Mouse (Mus musculus) hindbrain, embryonic 11.5 days (tissue): ENCODE measurements at regions not wholly inside any gene's neighbourhood (a gene's known extent, or its start where the extent isn't known, plus 50 kb on each side); places are given as distances from the start of the nearest gene placed in this dataset.

Experiments
- ATAC-seq: fragments of 200-750 bp; cut with Nextera tagmentation; 2 replicates; pipeline ENCODE4 v1.8.0; 2017; ENCODE audit warnings: mild to moderate bottlenecking, moderate TSS enrichment, moderate library complexity; ENCODE audit not compliant: low FRiP score
- DNase-seq: peaks from one replicate; pipeline ENCODE4 v3.0.0-alpha.2; 2015; ENCODE audit warnings: low spot score
- H3K27ac ChIP-seq: fragments of 300-500 bp; sonication (generic); 2 replicates; pipeline ENCODE4 v1.5.1; 2014; ENCODE audit warnings: mild to moderate bottlenecking, low read depth, low read length
- H3K27me3 ChIP-seq: fragments of 300-500 bp; sonication (generic); 2 replicates; pipeline ENCODE4 v1.6.1; 2014; ENCODE audit warnings: mild to moderate bottlenecking, low read length, moderate library complexity, mixed read lengths; ENCODE audit not compliant: control insufficient read depth, insufficient read depth
- H3K36me3 ChIP-seq: fragments of 300-500 bp; sonication (generic); 2 replicates; pipeline ENCODE4 v1.6.1; 2014; ENCODE audit warnings: mild to moderate bottlenecking, low read length, moderate library complexity, mixed read lengths; ENCODE audit not compliant: control insufficient read depth, insufficient read depth
- H3K4me1 ChIP-seq: fragments of 300-500 bp; sonication (generic); replicated peaks from 2 replicates; pipeline ENCODE4 v1.6.1; 2014; ENCODE audit warnings: low read length, mixed read lengths; ENCODE audit not compliant: control insufficient read depth, insufficient read depth
- H3K4me2 ChIP-seq: fragments of 300-500 bp; sonication (generic); replicated peaks from 2 replicates; pipeline ENCODE4 v1.6.1; 2014; ENCODE audit warnings: mild to moderate bottlenecking, low read depth, low read length
- H3K4me3 ChIP-seq: fragments of 300-500 bp; sonication (generic); 2 replicates; pipeline ENCODE4 v1.5.1; 2014; ENCODE audit warnings: low read depth, low read length
- H3K9ac ChIP-seq: fragments of 300-500 bp; sonication (generic); 2 replicates; pipeline ENCODE4 v1.6.1; 2014; ENCODE audit warnings: low read depth, low read length
- H3K9me3 ChIP-seq: fragments of 300-500 bp; sonication (generic); 2 replicates; pipeline ENCODE4 v1.6.1; 2016; ENCODE audit warnings: low read length; ENCODE audit not compliant: control insufficient read depth
- WGBS: fragments of 180-500 bp; shearing (Covaris S2); extraction: QIAGEN DNeasy Blood & Tissue Kit; methylation state at CpG from one replicate; pipeline ENCODE4 v1.1.7; 2014; 5-methylcytosine and 5-hydroxymethylcytosine counted together

DNA sequence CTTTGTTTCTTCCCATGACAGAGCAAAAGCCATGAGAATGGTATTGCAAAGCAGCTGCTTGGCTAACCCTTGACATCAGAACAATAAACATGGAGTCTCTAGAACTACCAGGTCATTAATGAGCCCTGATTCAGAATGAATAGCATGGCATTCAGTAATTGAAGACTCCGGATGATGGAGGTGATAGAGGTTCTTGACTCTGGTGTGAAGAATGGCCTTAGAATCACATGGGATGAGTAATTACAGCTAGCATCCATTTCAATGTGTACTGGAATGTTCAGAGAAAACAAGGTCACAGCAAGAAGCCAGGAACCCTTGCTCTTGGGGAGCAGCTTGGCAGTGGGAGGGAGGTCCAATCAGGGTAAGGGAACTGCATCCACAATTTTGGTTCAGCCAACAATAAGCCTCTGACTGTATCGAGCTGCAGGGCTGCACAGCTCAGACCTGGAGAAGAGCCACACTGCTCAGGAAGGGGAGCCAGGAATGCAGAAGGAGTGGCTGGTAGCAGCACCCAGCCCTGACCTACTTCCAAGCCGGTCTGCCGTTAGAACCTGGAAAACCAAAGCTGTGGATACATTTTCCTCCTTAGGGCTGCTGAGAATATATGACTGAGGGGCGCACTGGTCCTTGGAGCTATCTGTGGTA is 275.1 kb downstream of the Maf start:
- Histone ChIP-seq H3K4me3 (no peak overlapping the region), H3K9ac (no peak overlapping the region), H3K27ac (no peak overlapping the region), H3K4me2 (no peak overlapping the region), H3K36me3 (no peaks in the 10 kb centered on the region), H3K4me1 (no peaks in the 10 kb centered on the region), H3K9me3 (no peaks in the 10 kb centered on the region), H3K27me3 (no peaks in the 10 kb centered on the region)
- DNase-seq, result no peak
- whole genome bisulfite sequencing, result 77% methylated on average over 5 of the region's 5 CpGs
- no peak for ATAC-seq

DNA sequence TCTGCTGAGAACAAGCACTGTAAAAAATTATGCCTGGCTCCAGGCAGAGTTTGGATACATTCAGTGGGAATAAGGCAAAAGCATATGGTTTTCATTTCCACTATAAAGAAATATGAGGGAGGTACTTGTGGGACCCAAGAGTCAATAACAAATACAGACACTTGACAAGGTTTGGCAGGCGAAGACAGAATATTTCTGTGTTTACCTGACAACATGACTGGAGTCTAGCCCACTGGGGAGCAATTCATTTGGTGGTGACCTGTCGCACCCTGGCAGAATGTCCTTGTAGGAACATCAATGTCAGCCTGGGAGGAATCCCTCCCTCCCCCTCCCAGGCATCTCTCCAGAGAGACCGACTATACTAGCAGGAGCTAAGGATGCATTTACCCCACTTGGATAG is 276.8 kb downstream of the Maf start:
- H3K4me1 ChIP-seq, result no peaks in the 10 kb centered on the region
- DNase-seq (no peak), ATAC-seq (no peak)
- no peak overlapping the region for H3K27ac ChIP-seq
- H3K4me2 ChIP-seq, result no peak overlapping the region
- no peak overlapping the region for H3K9ac ChIP-seq
- H3K36me3 ChIP-seq, result no peaks in the 10 kb centered on the region
- no peaks in the 10 kb centered on the region for H3K27me3 ChIP-seq
- H3K4me3 ChIP-seq, result no peak overlapping the region
- 47% methylated on average over 3 of the region's 3 CpGs for WGBS
- no peaks in the 10 kb centered on the region for H3K9me3 ChIP-seq

DNA sequence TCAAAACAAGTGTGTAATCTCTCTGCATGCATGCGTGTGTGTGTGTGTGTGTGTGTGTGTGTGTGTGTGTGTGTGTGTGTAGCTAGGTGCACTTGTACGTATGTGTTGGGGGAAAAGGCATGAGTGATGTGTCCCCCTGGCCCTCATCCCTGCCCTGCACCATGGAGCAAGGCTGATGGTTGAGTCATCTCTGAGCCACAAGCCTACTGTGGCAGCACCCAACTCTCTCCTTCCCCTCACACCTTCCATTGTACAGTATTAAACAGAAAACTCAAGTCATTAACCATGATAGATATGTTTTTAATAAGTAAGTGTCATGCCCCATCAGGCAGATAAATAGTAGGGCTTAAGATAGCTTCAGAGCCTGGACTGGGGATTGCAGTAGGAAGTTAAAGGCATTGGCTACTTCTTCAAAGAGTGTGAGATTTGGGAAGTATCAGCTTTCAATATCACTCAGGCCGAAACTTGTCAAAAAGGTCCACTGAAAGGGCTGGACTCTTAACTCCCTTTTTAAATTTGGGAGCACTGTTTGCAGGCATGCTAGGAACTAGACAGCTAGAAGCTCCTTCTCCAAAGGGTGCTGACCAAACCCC is 278.2 kb downstream of the Maf start:
- Histone ChIP-seq H3K9me3 (no peaks in the 10 kb centered on the region), H3K27me3 (no peaks in the 10 kb centered on the region), H3K9ac (no peak overlapping the region), H3K4me3 (no peak overlapping the region), H3K36me3 (no peaks in the 10 kb centered on the region), H3K27ac (no peak overlapping the region), H3K4me1 (no peaks in the 10 kb centered on the region), H3K4me2 (no peak overlapping the region)
- no peak for ATAC-seq
- 83% methylated on average over 3 of the region's 3 CpGs for WGBS
- no peak for DNase-seq

DNA sequence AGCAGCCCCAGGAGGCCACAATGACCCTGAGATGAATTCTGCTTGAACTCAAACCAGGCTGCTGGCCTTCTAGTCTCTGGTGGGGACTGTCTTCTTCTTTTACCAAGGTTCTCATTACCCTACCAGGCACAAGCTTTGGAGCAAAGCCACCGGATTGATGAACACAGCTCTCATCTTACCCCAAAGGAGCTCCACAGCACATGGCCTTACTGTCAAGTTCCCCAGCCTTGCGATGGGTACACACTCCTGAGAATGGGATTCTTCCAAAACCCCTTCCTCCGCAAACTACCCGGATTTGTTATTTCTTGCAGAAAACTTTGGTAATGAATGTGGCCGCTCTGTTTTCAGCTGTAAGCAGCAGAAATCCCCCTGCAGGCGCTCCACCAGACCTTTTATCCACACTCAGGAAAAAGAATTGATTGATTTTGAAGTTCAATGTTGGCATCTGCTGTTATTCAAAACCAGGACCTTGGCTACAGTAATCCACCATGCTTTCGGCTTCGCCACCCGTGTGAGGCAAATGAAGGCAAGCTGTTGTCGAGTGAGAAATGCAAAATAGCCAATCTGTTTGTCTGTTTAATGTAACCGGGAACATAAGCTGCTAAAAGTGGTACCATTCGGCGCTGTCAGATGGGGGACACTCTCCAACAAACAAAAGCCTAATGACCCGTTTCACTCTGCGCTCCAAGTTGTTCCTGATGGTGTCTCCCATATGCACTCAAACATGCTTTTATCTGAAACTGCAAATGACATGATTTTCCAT is 278.9 kb downstream of the Maf start:
- no peaks in the 10 kb centered on the region for H3K9me3 ChIP-seq
- no peaks in the 10 kb centered on the region for H3K36me3 ChIP-seq
- no peaks in the 10 kb centered on the region for H3K4me1 ChIP-seq
- no peak overlapping the region for H3K27ac ChIP-seq
- no peaks in the 10 kb centered on the region for H3K27me3 ChIP-seq
- H3K9ac ChIP-seq, result no peak overlapping the region
- DNase-seq, result no peak
- H3K4me2 ChIP-seq, result no peak overlapping the region
- WGBS, result 83% methylated on average over 15 of the region's 15 CpGs
- H3K4me3 ChIP-seq, result no peak overlapping the region
- no peak for ATAC-seq

DNA sequence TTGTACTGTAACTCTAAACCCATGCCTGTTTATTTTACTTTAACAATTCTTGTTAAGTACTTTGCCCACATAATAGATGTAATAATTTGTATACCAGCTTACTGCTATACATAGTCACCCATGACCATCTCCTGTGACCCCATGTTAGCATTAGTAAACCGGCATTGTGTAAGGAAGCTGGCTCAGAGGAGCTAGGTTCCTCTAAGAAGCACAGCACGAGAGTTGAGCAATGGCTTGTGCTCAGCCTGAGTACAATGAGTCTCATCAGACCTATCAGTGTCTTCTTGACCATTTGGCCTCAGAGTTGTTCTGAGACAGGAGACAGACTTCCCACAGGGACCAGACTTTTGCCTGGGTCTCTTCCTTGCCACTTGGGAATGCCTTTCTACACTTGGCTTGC is 279.6 kb downstream of the Maf start:
- no peak for DNase-seq
- H3K9me3 ChIP-seq, result no peaks in the 10 kb centered on the region
- WGBS, result 86% methylated on average over 2 of the region's 2 CpGs
- no peaks in the 10 kb centered on the region for H3K4me1 ChIP-seq
- H3K36me3 ChIP-seq, result no peaks in the 10 kb centered on the region
- H3K27me3 ChIP-seq, result no peaks in the 10 kb centered on the region
- no peak overlapping the region for H3K4me3 ChIP-seq
- no peak overlapping the region for H3K9ac ChIP-seq
- H3K27ac ChIP-seq, result no peak overlapping the region
- H3K4me2 ChIP-seq, result no peak overlapping the region
- ATAC-seq, result no peak

DNA sequence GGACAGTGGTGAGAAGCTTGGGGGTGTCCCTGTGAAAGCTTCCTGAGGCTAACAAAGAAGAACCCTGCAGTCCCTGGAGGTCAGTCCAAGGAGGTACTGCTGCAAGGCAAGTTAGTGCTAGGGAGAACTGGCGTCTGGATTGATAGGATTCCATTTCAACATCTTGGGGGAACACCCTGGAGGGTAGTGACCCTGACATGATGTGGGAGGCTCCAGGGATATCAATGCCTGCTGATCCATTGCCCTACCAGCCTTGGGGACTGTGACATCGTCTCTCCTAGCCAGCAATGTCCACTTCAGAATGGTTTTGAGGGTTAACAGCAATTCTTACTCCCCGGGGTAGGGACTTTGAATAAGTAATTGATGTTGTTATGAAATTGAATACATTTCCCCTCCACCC is 280.1 kb downstream of the Maf start:
- H3K27me3 ChIP-seq, result no peaks in the 10 kb centered on the region
- no peak for ATAC-seq
- 60% methylated on average over 3 of the region's 3 CpGs for WGBS

DNA sequence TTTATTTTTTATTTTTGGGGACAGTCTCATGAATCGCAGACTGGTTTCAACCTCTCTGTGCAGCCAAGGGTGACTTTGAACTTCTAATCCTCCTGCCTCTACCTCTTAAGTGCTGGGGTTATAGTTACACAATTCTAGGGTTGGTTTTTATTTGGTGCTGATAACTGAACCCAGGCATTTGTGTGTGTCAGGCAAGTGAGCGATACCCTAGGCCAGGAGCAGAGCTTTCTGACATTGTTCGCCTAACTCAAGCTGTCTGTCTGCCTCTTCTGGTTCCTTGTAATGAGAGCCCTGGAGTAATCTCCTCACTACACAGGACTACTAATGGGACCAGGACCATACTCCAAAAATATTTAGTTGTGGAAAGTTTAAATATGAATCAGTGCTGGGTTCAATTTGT is 281.1 kb downstream of the Maf start:
- Histone ChIP-seq H3K27ac (no peak overlapping the region), H3K36me3 (no peaks in the 10 kb centered on the region), H3K4me2 (no peak overlapping the region), H3K9me3 (no peaks in the 10 kb centered on the region), H3K27me3 (no peaks in the 10 kb centered on the region), H3K4me3 (no peak overlapping the region), H3K9ac (no peak overlapping the region), H3K4me1 (no peaks in the 10 kb centered on the region)
- DNase-seq (no peak), ATAC-seq (no peak)
- WGBS, result 89% methylated on average over 3 of the region's 3 CpGs

More for the DNA sequence above, 280.1 kb downstream of the Maf start:
- Histone ChIP-seq H3K36me3 (no peaks in the 10 kb centered on the region), H3K27ac (no peak overlapping the region), H3K4me2 (no peak overlapping the region), H3K9ac (no peak overlapping the region), H3K4me1 (no peaks in the 10 kb centered on the region), H3K4me3 (no peak overlapping the region), H3K9me3 (no peaks in the 10 kb centered on the region)
- no peak for DNase-seq

DNA sequence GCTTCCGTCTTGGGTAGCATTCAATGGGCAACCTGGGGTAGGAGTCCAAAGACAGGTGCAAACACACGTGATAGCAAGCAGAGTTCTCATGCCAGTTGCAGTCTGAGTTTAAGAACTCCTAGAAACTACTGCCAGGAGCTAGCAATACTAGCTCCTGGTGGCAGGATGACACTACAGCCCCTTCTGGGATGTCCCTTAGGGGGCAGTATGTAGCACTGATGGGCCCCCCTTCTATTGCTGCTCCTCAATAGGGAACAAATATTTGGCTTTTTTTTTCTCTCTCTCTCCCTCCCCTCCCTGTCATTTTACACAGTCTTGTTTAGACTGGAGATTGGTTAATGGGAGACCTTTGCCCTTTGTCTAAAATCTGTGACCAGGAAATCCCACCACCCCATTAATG is 282.2 kb downstream of the Maf start:
- Histone ChIP-seq H3K4me3 (no peak overlapping the region), H3K27ac (no peak overlapping the region), H3K9me3 (no peaks in the 10 kb centered on the region), H3K27me3 (no peaks in the 10 kb centered on the region), H3K4me2 (no peak overlapping the region), H3K9ac (no peak overlapping the region), H3K4me1 (no peaks in the 10 kb centered on the region), H3K36me3 (no peaks in the 10 kb centered on the region)
- 54% methylated on average over 2 of the region's 2 CpGs for WGBS
- no peak for ATAC-seq
- DNase-seq, result peak; percentile 15

DNA sequence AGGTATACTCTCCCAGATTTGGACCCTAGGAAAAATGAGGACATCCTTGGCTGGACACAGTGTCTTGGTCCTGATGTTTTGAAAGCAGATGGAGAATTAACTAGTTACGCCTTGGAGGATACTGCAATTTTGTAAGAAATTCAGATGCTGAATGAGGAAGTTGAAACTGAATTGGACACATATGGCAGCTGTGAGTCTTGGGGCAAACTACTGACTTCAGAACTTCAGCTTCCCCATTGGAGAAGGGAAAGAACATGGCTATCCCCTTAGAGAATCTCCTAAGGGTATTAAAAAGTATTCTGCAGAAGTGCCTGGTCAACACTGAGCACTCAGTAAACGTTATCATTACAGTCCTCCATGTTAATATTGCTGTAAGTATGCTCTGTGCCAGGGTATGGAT is 283.9 kb downstream of the Maf start:
- Histone ChIP-seq H3K36me3 (no peaks in the 10 kb centered on the region), H3K4me2 (no peak overlapping the region), H3K4me3 (no peak overlapping the region), H3K27me3 (no peaks in the 10 kb centered on the region), H3K4me1 (no peaks in the 10 kb centered on the region), H3K9me3 (no peaks in the 10 kb centered on the region), H3K27ac (no peak overlapping the region), H3K9ac (no peak overlapping the region)
- DNase-seq (no peak), ATAC-seq (no peak)
- 76% methylated on average over 2 of the region's 2 CpGs for WGBS
